Mouse (Mus musculus): ENCODE data around the gene Alms1.
"Not testable (repeated sequence)": the region's sequence is repeated elsewhere in the genome, so short reads cannot be mapped to it uniquely, and the experiment has no call there.

Gene Alms1

DNA sequence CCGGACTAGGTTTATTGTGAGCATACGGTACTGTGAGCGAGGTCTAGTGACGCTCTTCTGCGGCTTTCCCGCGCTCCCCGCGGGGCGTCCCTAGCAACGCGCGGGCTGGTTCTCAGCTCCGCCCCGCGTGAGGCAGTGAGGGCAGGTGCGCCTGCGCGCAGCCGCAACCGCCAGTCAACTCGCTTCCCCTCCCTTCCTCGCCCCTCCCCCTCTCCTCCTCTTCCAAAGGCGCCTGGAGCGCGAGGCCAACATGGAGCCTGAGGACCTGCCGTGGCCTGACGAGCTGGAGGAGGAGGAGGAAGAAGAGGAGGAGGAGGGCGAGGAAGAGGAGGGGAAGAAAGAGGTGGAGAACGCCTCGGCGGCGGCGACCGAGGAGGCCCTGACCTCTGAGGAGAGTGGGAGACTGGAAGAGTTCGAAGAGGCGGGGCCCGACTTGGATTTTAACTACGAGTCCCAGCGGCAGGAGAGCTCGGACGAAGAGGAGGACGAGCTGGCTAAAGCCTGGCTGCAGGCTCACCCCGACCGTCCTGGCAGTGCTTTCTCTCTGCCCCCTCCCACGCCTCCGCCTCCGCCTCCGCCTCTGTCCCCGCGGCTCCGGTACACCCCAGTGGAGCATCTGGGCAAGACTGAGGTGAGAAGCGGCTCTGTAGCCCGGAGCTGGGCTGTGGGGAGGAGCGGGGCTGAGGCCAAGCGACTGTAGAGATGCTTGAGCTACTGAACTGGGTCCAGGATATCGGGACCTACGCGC, at the start of gene Alms1:
TSS of gene Alms1 (plus strand) at position 136 of the 748 bp plus-strand sequence.
- peak; percentile 97 for DNase-seq

DNA sequence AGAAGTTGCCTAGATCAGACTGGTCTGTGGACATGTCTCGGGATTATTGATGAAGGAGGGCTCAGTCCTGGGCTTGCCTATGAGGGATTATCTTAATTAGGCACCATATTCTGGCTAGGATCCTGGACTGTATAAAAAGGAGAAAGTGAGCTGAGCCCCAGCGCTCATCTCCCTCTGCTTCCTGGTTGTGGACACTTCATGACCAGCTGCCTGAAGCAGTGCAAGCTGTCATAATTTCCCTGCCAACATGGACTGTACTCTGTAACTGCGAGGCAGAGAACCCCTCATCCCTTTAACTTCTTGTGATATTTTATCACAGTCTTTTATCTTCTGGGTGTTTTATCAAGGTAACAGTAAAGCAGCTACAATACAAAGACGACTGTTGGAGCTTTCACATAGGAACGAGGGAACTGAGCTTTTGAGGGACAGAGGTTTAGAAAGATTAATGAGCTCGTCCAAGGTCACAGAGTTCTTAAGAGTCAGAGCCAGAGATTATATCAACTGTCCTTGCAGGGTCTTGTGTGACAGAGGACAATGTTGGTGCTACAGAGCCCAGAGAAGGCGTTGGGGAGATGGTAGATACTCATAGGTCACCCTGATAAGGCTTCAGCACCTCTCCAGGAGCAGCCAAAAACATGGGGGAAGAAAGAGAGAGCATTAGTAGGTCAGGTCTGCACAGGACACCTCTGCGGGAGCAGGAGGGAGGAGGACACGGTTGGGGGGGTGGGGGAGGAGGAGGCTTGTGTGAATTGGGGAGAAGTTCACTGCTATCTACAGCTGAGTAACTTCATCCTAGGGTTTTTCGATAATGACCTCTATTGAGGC, 43.8 kb upstream of the Alms1 start:
- DNase-seq: peak; percentile 58 to 60

DNA sequence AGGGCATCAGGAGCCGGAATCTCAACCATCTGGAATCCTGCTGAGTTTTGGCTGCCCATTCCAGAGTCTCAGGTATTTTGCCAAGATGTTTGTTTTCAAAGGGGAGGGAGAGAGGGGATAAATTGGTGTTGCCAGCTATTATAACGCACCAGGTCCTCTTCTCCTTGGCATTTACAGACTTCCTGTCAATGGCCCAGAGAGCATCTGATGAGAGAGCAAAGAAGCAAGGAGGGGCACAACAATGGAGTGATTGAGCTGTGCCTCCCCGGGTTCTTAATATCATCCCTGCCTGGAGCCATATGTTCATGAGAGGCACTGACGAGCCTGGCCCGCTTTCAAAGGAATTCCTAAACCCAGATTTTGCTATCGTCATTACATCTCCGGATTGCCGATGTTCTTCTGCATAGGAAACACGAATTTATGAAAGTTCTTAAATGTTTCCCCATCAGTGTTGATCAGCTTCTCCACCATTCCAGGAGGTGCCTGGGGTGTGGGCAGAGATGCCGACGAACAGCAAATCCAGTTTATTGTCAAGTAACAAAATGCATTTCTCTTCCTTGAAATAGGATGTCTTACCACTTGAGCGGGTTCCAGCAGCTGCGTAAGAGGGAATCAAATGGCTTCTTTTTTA, 43.0 kb upstream of the Alms1 start:
- DNase-seq: peak; percentile 85 to 86

DNA sequence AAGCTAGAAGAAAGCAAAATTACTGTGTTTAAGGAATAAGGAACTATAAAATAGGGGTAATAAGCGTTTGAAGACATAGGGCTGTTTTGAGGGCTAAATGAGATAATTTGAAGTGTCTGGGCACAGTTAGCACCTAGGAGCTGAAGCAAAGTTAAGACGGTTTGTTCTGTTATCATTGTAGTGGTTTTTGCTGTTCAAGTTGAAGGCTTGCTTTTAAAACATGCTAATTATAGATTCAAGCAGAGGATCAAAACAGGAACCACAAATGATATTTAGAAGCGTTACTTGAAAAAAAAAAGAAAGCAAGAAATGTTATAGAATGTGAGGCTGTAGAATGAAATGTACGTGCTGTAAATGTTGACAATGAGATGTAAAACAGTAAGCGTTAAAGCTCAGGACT, 39.7 kb upstream of the Alms1 start:
- no peak for DNase-seq

DNA sequence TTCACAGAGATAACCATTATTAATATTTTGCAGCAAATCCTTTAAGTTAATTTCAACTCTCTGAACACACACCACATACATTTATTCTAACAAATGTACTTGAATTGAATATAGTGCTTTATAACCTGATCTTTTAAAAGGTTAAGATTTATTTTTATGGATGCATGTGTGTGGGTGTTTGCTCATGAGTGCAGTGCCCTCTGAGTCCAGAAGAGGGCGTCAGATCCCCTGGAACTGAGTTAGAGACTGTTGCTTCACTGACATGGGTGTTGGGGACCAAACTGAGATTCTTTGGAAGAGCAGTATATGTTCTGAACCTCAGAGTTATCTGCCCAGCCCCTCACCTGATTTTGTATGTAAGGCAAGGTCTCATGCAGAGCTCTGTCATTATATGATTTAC, 25.0 kb upstream of the Alms1 start:
- no peak for DNase-seq

DNA sequence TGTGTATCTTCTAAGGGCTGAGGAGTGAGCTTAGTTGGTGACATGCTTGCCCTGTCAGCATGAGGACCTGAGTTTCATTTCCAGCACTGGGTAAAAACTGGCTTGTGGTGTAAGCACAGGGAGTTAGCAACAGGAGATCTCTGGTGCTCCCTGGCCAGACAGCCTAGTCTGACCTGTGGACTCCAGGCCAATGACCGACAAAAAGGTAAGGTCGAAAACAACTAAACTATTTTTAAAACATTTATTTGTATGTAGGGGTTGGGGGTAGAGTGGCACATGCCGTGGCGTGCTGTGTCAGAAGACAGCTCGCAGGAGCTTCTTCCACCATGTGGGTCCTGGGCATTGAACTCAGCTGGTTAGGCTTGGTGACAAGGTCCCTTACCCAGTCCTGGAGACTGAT, 14.5 kb upstream of the Alms1 start:
- DNase-seq: no peak

DNA sequence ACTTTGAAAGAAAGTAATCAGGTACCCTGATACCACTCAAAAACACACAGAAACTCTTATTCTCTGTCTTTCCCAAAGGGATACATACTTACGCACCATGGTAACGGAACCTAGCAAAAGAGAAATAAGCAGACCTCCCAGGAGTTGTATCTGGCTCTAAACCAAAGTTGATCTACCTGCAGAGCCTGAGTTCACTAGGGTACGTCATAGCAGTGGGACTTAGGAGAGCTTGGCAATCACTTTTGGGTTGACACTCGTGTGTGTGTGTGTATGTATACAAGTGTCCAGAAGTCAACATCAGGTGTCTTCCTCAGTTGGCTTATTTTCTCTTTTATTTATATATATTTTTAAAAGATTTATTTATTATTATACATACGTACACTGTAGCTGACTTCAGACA, 5.6 kb upstream of the Alms1 start:
- no peak for DNase-seq

DNA sequence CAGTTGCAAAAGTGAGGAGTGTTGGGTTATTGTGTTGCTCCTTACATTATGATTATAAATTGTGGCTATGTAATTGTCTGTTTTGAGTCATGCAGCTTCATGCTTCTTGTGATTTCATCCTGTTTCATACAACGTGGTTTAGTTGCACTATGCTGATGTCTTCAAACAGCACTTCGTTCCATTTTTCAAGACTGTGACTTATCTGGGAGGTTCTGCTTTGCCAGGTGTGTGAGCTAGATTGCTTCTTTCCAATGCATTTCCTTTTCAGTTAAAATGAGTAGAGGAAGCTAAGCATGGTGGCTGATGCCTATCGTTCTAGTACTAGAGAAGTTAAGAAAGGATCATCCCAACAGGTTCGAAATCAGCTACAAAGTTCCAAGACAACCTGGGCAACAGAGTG, 2.7 kb upstream of the Alms1 start:
- no peak for DNase-seq

DNA sequence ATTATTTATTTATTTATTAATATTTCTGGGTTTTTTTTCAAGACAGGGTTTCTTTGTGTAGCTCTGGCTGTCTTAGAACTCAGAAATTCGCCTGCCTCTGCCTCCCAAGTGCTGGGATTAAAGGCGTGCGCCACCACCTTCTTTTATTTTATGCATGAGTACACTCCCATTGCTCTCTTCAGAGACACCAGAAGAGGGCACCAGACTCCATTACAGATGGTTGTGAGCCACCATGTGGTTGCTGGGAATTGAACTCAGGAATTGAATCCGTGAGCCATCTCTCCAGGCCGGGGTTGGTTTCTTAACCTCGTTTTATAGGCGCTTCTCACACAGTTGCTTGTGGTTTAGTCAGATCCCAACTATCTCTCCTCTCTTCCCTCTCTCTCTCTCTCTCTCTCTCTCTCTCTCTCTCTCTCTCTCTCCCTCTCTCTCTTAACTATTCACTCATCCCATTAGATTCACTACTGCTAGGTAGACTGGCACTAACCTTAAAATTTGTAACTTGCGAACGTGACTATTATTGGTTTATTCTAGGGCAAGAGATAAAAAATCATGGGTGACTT, 445 bp upstream of the Alms1 start:
- peak; percentile 29 to 42 for DNase-seq

DNA sequence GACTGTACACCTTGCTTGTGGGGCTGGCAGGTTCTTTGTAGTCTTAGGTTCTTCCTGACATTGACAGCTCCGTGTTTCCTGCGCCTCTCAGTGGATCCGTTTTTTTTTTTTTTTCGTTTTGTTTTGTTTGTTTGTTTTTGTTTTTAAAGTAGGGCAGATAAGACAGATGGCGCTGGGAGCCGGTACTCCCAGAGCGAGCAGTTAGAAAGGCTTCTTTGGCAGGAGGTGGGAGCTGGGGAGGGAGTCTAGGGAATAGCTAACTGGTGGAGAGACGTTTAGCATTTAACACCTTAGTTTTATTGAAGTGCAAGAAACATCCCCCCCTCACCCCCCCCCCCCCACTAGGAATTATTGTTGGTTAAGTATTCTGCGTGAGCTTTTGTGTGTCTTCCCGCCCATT, 833 bp downstream of the Alms1 start:
- peak in 1 of 2 experiments; percentile 52 for DNase-seq

DNA sequence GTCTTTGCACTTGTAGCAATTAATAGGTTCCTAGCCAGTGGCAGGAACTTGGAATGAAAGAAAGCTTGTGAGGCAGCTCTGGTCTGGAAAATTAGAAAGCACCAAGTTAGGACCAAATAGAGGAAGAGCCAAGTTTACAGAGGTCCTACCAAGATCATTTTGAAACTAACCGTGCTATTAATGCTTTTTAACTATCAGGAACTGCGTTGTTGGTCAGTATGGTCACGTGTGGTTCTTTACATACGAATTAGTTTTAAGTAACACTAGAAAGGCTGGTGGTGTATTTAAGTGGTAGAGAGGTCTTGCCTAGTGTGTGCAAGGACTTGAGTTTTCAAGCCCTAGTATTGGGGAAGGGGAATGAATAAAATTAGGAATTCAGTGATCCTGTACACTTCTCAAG, 1.2 kb downstream of the Alms1 start:
- peak; percentile 5 to 12 for DNase-seq

DNA sequence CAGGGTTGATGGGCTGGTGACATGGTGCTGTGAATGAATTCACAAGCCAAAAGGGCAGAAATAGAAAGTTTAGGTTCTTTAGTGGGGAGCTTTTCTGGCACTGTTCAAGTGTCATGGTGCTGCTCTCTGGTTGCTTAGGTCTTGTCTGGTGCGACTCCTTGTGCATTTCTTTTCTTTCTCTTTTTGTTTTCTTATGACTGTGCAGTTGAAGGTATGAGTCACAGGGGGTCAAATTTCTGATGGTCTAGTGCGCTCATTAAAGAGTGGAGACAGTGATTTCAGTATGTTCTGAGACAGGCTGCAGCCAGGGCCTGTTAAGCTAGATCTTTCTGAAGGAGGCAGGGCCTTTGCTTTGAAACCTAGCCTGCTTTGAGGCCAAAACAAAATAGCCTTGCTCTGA, 2.8 kb downstream of the Alms1 start:
- peak in 1 of 2 experiments; percentile 14 for DNase-seq

DNA sequence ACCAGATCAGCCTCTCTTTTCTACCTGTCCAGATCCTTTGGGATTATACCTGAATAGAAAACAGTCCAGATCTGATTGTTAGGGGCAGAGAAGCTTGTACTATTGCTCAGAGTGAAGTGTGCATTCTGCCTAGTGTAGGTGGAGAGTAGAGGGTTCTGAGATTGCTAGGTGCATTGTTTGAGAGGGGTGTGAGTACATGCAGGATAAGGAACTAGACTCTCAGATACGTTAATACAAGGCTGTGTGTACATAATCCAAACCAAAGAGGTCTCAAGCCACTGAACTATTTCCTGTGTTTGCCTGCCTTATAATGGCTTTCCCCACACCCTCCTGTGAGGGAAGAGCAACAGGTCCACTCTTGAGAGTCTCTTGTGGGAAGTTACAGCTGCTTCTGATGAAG, 12.0 kb downstream of the Alms1 start:
- no peak for DNase-seq

DNA sequence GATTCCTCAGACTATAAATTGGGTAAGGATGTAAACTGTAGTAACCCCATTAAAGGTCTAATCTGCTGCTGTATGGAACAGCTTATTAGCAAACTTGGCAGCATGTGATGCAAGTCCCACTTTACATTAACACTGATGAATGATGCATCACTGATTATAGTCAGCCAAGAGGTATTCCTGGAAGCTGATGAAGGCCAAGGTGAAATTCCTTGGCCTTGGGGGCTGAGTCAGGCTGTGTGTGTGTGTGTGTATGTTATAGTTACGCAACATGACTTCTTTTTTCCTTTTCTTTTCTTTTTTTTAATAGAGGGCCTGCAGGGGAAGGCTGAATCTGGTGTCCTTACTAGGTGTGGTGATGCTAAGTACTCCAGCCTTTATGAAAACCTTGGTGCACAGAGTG, 23.2 kb downstream of the Alms1 start:
- no peak for DNase-seq

DNA sequence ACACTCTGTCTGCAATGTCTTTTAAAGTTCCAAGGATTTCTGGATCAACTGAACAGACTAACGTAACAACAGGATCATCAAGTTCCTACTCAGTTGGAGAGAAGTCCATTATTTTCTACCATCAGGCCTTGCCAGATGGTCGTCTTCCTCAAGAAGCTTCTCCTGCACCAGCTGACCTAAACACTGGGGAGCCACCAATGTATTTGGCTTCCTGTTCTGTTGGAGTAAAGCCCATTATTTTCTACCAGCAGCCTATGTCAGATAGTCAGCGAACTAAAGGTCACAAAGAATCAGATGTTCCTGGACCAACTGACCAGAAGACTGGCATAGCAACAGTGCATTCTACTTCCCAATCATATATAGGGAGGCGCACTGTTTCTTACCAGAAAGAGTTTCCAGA, 33.5 kb downstream of the Alms1 start:
- peak; percentile 54 to 57 for DNase-seq

DNA sequence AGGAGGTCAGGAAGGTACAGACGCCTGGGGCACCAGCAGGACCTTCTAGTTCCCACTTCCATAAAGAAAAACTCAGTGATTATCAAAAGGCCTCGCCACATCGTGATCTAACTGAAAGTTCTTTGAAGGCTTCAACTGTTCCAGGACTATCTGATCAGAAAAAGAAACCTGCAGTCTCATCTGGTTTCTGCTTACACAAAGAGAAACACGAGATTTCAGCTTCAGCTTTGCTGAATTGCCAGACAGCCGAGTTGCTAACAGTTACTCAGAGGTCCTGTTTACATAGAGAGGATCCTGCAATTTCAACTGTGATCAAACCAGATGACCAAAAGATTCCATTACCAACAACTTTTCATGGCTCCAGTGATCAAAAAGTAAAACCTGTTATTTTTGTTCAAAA, 34.3 kb downstream of the Alms1 start:
- no peak for DNase-seq

DNA sequence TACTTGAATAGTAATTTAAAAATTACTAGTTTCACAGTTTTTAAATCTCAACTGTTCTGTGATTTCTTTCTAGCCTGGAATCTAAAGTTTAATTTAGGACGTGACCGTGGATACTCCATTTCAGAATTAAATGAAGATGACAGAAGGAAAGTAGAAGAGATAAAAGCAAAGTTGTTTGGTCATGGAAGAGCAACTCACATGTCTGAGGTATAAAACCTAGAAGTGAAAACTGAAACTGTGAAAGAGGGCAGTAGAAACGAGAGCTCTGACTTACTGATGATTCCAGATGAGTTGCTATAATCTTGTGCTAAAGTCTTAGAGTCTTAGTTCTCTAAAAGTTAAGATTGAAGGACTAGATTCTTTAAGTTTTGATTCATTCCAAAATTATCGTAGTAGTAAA, 37.2 kb downstream of the Alms1 start:
- DNase-seq: no peak

DNA sequence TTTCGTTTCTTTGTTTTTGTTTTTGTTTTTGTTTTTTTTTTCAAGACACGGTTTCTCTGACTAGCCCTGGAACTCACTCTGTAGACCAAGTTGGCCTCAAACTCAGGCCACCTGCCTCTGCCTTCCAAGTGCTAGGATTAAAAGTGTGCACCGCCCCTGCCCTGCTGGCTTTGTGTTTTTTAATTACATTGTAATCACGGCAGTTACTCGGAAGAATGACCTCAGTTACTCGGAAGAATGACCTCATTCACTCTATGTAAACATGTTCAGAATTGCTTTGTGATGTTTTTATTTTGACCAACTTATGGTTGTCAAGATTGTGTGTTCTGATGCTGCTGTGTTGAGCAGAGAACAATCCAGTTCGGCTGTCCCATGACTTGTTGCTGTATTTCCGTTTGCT, 45.8 kb downstream of the Alms1 start:
- DNase-seq: no peak

DNA sequence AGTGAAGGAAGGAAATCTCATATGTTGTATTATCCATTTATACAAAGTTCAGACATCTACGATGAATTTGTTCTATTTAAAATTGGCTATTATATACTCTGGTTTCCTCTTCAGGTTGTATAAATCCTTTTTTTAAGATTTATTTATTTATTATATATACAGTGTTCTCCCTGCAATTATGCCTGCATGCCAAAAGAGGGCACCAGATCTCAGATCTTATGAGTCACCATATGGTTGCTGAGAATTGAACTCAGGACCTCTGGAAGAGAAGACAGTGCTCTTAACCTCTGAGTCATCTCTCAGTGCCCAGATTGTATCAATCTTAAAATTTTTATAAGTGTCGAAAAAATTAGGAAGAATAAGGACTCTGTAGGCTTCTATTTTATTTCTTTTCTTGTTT, 65.9 kb downstream of the Alms1 start:
- peak in 1 of 2 experiments; percentile 13 for DNase-seq

DNA sequence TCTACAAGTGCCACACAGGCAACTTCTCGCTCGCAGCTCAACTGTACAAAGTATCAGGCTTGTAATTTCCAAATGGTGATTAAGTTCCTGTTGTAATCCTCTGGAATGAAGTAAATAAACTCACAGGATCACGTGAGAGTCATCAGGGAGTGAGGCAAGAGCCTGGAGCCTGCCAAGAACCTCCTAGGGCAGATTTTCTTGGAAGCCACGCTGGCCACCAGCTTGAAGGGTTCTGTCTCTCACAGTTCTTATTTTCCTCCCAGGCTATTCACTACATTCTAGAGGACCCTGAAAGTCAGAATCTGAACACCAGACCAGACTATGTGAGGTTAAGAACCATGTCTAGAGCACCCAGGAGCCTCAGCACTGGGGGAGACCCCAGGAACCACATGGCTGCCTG, 114.6 kb downstream of the Alms1 start:
- DNase-seq: not testable (repeated sequence)

DNA sequence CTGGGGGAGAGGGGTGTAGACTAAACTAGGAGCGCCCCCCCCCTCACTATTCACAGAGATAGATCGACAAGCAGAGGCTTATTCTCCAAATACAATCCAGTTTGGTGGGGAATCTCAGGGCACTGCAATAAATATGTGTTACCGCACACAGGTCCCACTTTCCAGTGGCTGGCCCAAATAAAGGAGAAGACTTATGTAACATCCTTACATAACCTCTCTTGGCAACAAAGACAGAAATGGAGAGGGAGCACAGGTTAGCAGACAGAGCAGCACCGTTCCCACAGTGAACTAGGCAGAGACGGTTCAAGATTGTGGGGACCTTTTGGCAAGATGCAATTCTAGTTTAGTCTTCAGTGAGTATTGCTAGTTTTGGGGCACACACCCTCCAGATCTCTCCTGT, 121.9 kb downstream of the Alms1 start:
- DNase-seq: peak in 1 of 2 experiments; percentile 22

DNA sequence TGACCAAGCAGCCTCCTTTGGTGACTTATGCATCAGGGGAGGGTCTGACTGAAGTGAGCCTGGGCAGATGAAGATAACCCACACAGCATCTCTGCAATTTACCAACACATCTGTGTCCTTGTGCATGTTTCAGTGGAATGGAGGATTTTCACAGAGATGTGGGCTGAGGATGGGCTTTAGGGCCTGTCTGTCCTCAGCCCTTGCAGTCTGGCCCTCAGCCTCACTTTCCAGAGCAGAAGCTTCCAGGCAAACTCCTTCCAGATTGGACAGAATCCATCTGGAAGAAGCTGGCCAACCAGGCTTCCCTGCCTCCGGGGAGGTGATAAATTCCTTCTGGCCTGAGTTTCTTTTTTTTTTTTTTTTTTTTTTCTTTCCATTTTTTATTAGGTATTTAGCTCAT, 122.3 kb downstream of the Alms1 start:
- not testable (repeated sequence) for DNase-seq

DNA sequence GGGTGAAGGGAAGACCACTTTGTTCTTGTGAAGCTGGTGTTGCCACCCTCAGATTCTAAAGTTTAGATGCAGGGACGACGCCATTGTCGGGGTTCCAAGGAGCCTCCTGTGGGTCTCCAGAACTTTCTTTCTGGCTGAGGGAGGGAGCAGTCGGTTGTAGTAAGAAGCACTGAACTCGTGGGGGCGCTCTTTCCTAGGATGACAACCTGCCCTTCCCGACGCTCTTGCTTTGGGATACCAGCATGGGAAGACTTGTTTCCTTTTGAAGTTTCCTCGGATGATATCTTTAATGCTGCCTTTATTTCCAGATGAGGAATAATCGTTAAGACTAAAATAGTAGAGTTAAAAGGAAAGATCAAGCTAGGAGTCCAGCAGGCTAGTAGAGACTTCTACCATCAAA, 125.8 kb downstream of the Alms1 start, which contains the start of gene Nat8f7:
TSS of gene Nat8f7 (minus strand) at position 101 of the 400 bp plus-strand sequence.
- DNase-seq: not testable (repeated sequence)
